Mouse (Mus musculus) small intestine, adult 2 months (tissue): ENCODE data around the gene Zc3hav1l. TPM values are rescaled to one million over a fixed set of nuclear protein-coding genes. Genes with fewer than 3 reads are reported as not detected.

Experiments
- H3K27ac ChIP-seq: fragments of 200-500 bp; 2 replicates; pipeline ENCODE4 v1.5.1; 2012; ENCODE audit warnings: low read depth, low read length, control low read depth, inconsistent platforms; ENCODE audit not compliant: insufficient read depth
- H3K27me3 ChIP-seq: fragments of 200-500 bp; 2 replicates; pipeline ENCODE4 v1.6.1; 2012; ENCODE audit warnings: mild to moderate bottlenecking, moderate library complexity, low read length, inconsistent platforms; ENCODE audit not compliant: control insufficient read depth, insufficient read depth
- H3K36me3 ChIP-seq: fragments of 200-500 bp; 2 replicates; pipeline ENCODE4 v1.6.1; 2012; ENCODE audit warnings: mild to moderate bottlenecking, low read length, control low read depth, inconsistent platforms; ENCODE audit not compliant: control insufficient read depth, insufficient read depth
- H3K4me1 ChIP-seq: fragments of 200-500 bp; 2 replicates; pipeline ENCODE4 v1.6.1; 2012; ENCODE audit warnings: low read length, inconsistent platforms, mixed read lengths; ENCODE audit not compliant: control insufficient read depth, insufficient read depth, insufficient read length
- H3K4me3 ChIP-seq: fragments of 200-500 bp; 2 replicates; pipeline ENCODE4 v1.5.1; 2012; ENCODE audit warnings: low read depth, mild to moderate bottlenecking, control low read depth, inconsistent platforms, low read length, moderate library complexity
- CTCF ChIP-seq: fragments of 200-500 bp; IDR thresholded peaks from 2 replicates; pipeline ENCODE4 v1.5.1; 2012; ENCODE audit warnings: low read depth, mild to moderate bottlenecking, control low read depth, inconsistent platforms, low read length, moderate library complexity, mixed read lengths; ENCODE audit not compliant: insufficient replicate concordance, insufficient read length; ENCODE audit errors: extremely low read depth
- POLR2A ChIP-seq: fragments of 200-500 bp; IDR thresholded peaks from 2 replicates; pipeline ENCODE4 v1.6.1; 2012; ENCODE audit warnings: low read depth, mild to moderate bottlenecking, control low read depth, inconsistent platforms, low read length, moderate library complexity
- WGBS: fragments of 180-500 bp; shearing (Covaris S2); methylation state at CpG from one replicate; pipeline ENCODE4 v1.1.7; 2018; 5-methylcytosine and 5-hydroxymethylcytosine counted together
- polyA plus RNA-seq: library from polyadenylated mRNA; depleted of rRNA; stranded (reverse); fragments of >200 nt; gene quantifications from 2 replicates; pipeline ENCODE4 v1.2.3, GENCODE M21; 2012

Gene Zc3hav1l
- polyA plus RNA-seq, 1 experiment: 1.3 TPM

GRCm38 (mm10) chr6:38341751-38342665, 42.9 kb upstream of the Zc3hav1l start:
- H3K27ac ChIP-seq: peak overlapping the region; percentile 82
- 8% methylated on average over 11 of the region's 11 CpGs for WGBS
- peak overlapping the region; percentile 35 for H3K4me3 ChIP-seq
- peaks cover 26% of the 10 kb centered on the region for H3K36me3 ChIP-seq
- H3K27me3 ChIP-seq: no peaks in the 10 kb centered on the region
- no peak for TF ChIP-seq CTCF
- no peak for TF ChIP-seq POLR2A
- H3K4me1 ChIP-seq: peaks cover 27% of the 10 kb centered on the region; the same call in 1 of the 2 replicates

- 71% methylated on average over 2 of the region's 2 CpGs for WGBS
- Histone ChIP-seq H3K4me1 (peaks cover 24% of the 10 kb centered on the region; the same call in 1 of the 2 replicates), H3K4me3 (no peak overlapping the region), H3K27ac (no peak overlapping the region), H3K36me3 (peaks cover 49% of the 10 kb centered on the region), H3K27me3 (no peaks in the 10 kb centered on the region)
- TF ChIP-seq CTCF (no peak), POLR2A (no peak)
Observed at GRCm38 (mm10) chr6:38339078-38339477, 40.0 kb upstream of the Zc3hav1l start.

- Histone ChIP-seq H3K27ac (0 out of 2 replicates have a peak overlapping the region, but pooled peaks have one; percentile 5), H3K27me3 (no peaks in the 10 kb centered on the region), H3K4me1 (peaks cover 17% of the 10 kb centered on the region; the same call in 1 of the 2 replicates), H3K4me3 (no peak overlapping the region), H3K36me3 (peaks cover 57% of the 10 kb centered on the region)
- 32% methylated on average over 6 of the region's 6 CpGs for WGBS
- TF ChIP-seq CTCF (no peak), POLR2A (no peak)
Observed at GRCm38 (mm10) chr6:38337951-38338350, 38.9 kb upstream of the Zc3hav1l start.

- Histone ChIP-seq H3K27ac (no peak overlapping the region), H3K27me3 (no peaks in the 10 kb centered on the region), H3K4me3 (no peak overlapping the region), H3K4me1 (peaks cover 15% of the 10 kb centered on the region; the same call in 1 of the 2 replicates), H3K36me3 (peaks cover 64% of the 10 kb centered on the region)
- 89% methylated on average over 4 of the region's 4 CpGs for WGBS
- TF ChIP-seq POLR2A: no peak
- peak; percentile 20; the same call in 1 of the 2 replicates for TF ChIP-seq CTCF
Observed at GRCm38 (mm10) chr6:38337166-38337705, 38.2 kb upstream of the Zc3hav1l start.

- no peak for TF ChIP-seq POLR2A
- no peak for TF ChIP-seq CTCF
- H3K4me1 ChIP-seq: peaks cover 8% of the 10 kb centered on the region; the same call in 1 of the 2 replicates
- WGBS: 33% methylated on average over 6 of the region's 6 CpGs
- no peaks in the 10 kb centered on the region for H3K27me3 ChIP-seq
- H3K4me3 ChIP-seq: no peak overlapping the region
- H3K36me3 ChIP-seq: peaks cover 78% of the 10 kb centered on the region
- peak overlapping the region; percentile 50; the same call in 1 of the 2 replicates for H3K27ac ChIP-seq
Observed at GRCm38 (mm10) chr6:38335264-38335663, 36.2 kb upstream of the Zc3hav1l start.

- Histone ChIP-seq H3K27ac (no peak overlapping the region), H3K27me3 (no peaks in the 10 kb centered on the region), H3K4me1 (no peaks in the 10 kb centered on the region), H3K36me3 (peaks cover 76% of the 10 kb centered on the region), H3K4me3 (no peak overlapping the region)
- WGBS: 68% methylated on average over 4 of the region's 4 CpGs
- no peak for TF ChIP-seq POLR2A
- peak; percentile 44; the same call in 1 of the 2 replicates for TF ChIP-seq CTCF
Observed at GRCm38 (mm10) chr6:38326596-38326995, 27.5 kb upstream of the Zc3hav1l start.

GRCm38 (mm10) chr6:38320621-38321020, 21.6 kb upstream of the Zc3hav1l start:
- Histone ChIP-seq H3K36me3 (peaks cover 84% of the 10 kb centered on the region), H3K27ac (no peak overlapping the region), H3K4me1 (no peaks in the 10 kb centered on the region), H3K27me3 (no peaks in the 10 kb centered on the region), H3K4me3 (no peak overlapping the region)
- WGBS: 92% methylated on average over 9 of the region's 9 CpGs
- TF ChIP-seq CTCF: no peak
- no peak for TF ChIP-seq POLR2A
